Mouse (Mus musculus) granulocyte monocyte progenitor cell, adult 5-6 weeks (primary cell): ENCODE results near the gene Agpat4. TPM values are rescaled to one million over a fixed set of nuclear protein-coding genes. Genes with fewer than 3 reads are reported as not detected.

ENCODE experiments used
- ATAC-seq: replicated peaks from 2 replicates; pipeline ENCODE4 v1.8.0; 2016; ENCODE audit warnings: mild to moderate bottlenecking, moderate TSS enrichment, inconsistent platforms; ENCODE audit not compliant: poor library complexity, severe bottlenecking
- total RNA-seq, 2 experiments: library from RNA; stranded (forward) in 1 of 2; stranded (reverse) in 1 of 2; fragments of 200-712, 200-1000 nt in 1 of 2; fragments of >200 nt in 1 of 2; fragmentation: Nextera tagmentation in 1 of 2; gene quantifications; 2 replicates each; pipeline ENCODE4 v1.2.3; 2014 to 2017

Agpat4 gene
- total RNA-seq, 2 experiments from 2014 or later = 0.46 to 4.9 TPM

- ATAC-seq = no peak
Observed at GRCm38 (mm10) chr17:12182702-12183485, 64.4 kb downstream of the Agpat4 start.

GRCm38 (mm10) chr17:12184283-12184682, 65.8 kb downstream of the Agpat4 start:
- ATAC-seq = no peak

GRCm38 (mm10) chr17:12185855-12186254, 67.4 kb downstream of the Agpat4 start:
- no peak for ATAC-seq

- no peak for ATAC-seq
Observed at GRCm38 (mm10) chr17:12186341-12186740, 67.8 kb downstream of the Agpat4 start.

GRCm38 (mm10) chr17:12187782-12188181, 69.3 kb downstream of the Agpat4 start:
- no peak for ATAC-seq

GRCm38 (mm10) chr17:12195137-12195536, 76.6 kb downstream of the Agpat4 start:
- no peak for ATAC-seq

GRCm38 (mm10) chr17:12195604-12196003, 77.1 kb downstream of the Agpat4 start:
- no peak for ATAC-seq

GRCm38 (mm10) chr17:12199933-12200332, 81.4 kb downstream of the Agpat4 start:
- no peak for ATAC-seq

GRCm38 (mm10) chr17:12201086-12201485, 82.6 kb downstream of the Agpat4 start:
- ATAC-seq = peak; percentile 34; the same call in 1 of the 2 replicates

GRCm38 (mm10) chr17:12203414-12203897, 85.0 kb downstream of the Agpat4 start:
- ATAC-seq = no peak

- ATAC-seq = no peak
Observed at GRCm38 (mm10) chr17:12204246-12204645, 85.7 kb downstream of the Agpat4 start.

GRCm38 (mm10) chr17:12204689-12205014, 86.1 kb downstream of the Agpat4 start:
- no peak for ATAC-seq

- ATAC-seq = no peak
Observed at GRCm38 (mm10) chr17:12205015-12205693, 86.7 kb downstream of the Agpat4 start.

- no peak for ATAC-seq
Observed at GRCm38 (mm10) chr17:12205694-12206075, 87.2 kb downstream of the Agpat4 start.

GRCm38 (mm10) chr17:12206248-12206647, 87.7 kb downstream of the Agpat4 start:
- ATAC-seq = no peak

- ATAC-seq = no peak
Observed at GRCm38 (mm10) chr17:12207022-12207548, 88.6 kb downstream of the Agpat4 start.

GRCm38 (mm10) chr17:12209481-12209880, 91.0 kb downstream of the Agpat4 start:
- no peak for ATAC-seq

- ATAC-seq = peak; percentile 90
Observed at GRCm38 (mm10) chr17:12210544-12211132, 92.1 kb downstream of the Agpat4 start.

GRCm38 (mm10) chr17:12211890-12212289, 93.4 kb downstream of the Agpat4 start:
- no peak for ATAC-seq

GRCm38 (mm10) chr17:12212341-12212740, 93.8 kb downstream of the Agpat4 start:
- ATAC-seq = no peak

GRCm38 (mm10) chr17:12213430-12213829, 94.9 kb downstream of the Agpat4 start:
- ATAC-seq = no peak
